Mouse (Mus musculus): ENCODE measurements around the gene Fbxo7. TPM values are rescaled to one million over a fixed set of nuclear protein-coding genes. Genes with fewer than 3 reads are reported as not detected.
A peak's percentile ranks its signal among the peaks of the same experiment; 100 is the strongest.

The Fbxo7 gene
- polyA plus RNA-seq, 1 experiment from 2014 or later, result 13.3 TPM

DNA sequence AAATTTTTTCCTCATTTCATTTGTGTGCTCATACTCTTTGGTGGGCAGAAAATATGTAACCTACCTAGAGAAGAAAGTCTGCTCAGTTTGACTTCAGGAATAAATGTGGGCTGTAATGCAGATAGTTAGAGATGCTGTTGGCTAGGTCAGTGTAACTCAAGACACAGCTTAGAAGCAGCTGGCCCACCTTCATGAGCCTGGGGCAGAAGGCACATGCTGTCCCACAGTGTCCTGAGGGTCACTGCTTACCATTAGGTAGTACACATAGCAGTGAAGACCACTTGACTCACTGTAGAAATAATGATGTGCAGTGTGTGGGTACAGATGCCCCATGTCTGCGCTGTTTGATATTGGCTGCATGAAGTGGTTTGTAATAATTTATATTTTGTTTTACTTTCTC, 24.6 kb downstream of the Fbxo7 start:
- H3K27me3 ChIP-seq, result no peaks in the 10 kb centered on the region
- no peak overlapping the region for H3K27ac ChIP-seq
- H3K4me3 ChIP-seq, result no peak overlapping the region
- peaks cover 17% of the 10 kb centered on the region; the same call in 1 of the 2 replicates for H3K36me3 ChIP-seq (ENCODE audit: poor library complexity, severe bottlenecking)
- WGBS, result 94% methylated on average over 1 of the region's 1 CpGs
- no peak for ATAC-seq
- no peaks in the 10 kb centered on the region for H3K4me1 ChIP-seq
- no peaks in the 10 kb centered on the region for H3K9me3 ChIP-seq (replicated peaks)
- H3K9ac ChIP-seq, result no peak overlapping the region
- H3K4me2 ChIP-seq, result no peak overlapping the region

DNA sequence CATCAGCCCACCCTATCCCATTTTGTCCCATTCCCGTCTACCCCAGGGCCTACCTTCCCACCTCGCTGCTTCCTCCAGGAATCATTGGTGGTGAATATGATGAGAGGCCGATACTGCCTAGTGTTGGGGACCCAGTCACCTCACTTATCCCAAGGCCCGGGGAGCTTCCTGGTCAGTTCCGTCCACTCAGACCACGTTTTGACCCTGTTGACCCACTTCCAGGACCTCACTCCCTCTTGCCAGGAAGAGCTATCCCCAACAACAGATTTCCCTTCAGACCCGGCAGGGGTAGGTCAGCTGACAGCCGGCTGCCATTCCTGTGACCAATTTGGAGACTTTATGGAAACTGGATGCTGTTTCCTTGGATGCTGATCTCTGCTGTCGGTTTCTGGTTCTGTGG, 26.0 kb downstream of the Fbxo7 start:
- H3K27ac ChIP-seq, result no peak overlapping the region
- peaks cover 16% of the 10 kb centered on the region; the same call in 1 of the 2 replicates for H3K36me3 ChIP-seq (ENCODE audit: poor library complexity, severe bottlenecking)
- H3K4me1 ChIP-seq, result no peaks in the 10 kb centered on the region
- no peaks in the 10 kb centered on the region for H3K9me3 ChIP-seq (replicated peaks)
- no peak overlapping the region for H3K4me2 ChIP-seq
- no peaks in the 10 kb centered on the region for H3K27me3 ChIP-seq
- H3K4me3 ChIP-seq, result no peak overlapping the region
- 91% methylated on average over 9 of the region's 9 CpGs for WGBS
- ATAC-seq, result no peak
- no peak overlapping the region for H3K9ac ChIP-seq

DNA sequence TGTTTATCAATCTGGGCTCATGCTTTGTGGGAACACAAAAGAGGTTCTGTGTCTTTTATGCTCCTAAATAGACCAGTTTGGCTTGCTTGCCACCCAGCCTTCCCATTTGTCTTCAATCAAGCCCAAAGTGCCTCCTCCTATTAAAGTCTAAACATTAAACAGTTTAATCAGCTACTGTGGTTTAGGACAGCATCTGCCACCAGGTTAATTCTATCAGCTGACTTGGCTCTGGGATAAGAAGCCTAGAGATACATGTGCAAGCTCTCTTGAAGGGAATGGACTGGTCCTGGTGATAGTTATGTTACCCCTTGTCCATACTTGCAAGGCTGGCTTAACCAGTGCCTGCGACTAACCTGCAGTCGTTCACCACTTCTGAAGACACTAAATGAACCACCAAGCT, 28.8 kb downstream of the Fbxo7 start:
- Histone ChIP-seq H3K4me1 (no peaks in the 10 kb centered on the region), H3K36me3 (ENCODE audit: poor library complexity, severe bottlenecking) (peaks cover 17% of the 10 kb centered on the region), H3K27me3 (no peaks in the 10 kb centered on the region), H3K27ac (no peak overlapping the region), H3K4me3 (no peak overlapping the region), H3K4me2 (no peak overlapping the region), H3K9me3 (replicated peaks) (no peaks in the 10 kb centered on the region), H3K9ac (no peak overlapping the region)
- no peak for ATAC-seq
- WGBS, result 82% methylated on average over 2 of the region's 2 CpGs

DNA sequence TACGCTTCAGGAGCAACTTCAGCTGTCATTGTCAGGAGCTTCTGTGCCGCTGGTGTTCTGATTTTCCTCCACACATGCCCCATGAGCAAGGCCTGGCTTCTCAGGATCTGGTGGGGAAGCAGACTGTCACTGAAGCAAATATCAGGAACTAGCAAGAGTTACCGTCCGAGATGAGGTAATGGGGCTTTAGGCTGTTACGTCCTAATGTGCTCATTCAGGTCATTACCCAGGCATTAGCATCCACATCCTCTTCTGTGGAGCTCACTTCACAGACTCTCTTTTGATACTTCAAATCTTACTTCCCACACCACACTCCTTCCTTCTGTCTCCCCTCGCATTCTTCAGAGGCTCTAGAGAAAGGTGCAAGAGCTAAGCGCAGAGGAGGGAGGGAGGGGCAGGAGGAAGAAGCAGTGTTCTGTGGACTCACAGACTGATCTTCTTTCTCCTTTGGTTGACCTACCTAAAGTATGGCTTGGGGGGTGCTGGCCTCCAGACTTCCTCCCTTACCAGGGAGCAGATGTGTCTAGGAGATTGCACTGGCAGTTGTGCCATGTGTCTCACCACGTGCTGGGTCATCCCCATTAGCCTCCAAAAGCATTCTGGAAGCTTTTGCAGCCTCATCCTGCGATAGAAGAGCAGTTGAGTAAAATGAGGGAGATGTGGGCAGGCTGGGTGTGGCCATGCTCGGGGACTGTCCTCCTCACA, 31.2 kb downstream of the Fbxo7 start:
- H3K27me3 ChIP-seq, result no peaks in the 10 kb centered on the region
- no peak overlapping the region for H3K4me3 ChIP-seq
- no peaks in the 10 kb centered on the region for H3K4me1 ChIP-seq
- WGBS, result 83% methylated on average over 10 of the region's 10 CpGs
- no peak overlapping the region for H3K4me2 ChIP-seq
- ATAC-seq, result no peak
- H3K36me3 ChIP-seq (ENCODE audit: poor library complexity, severe bottlenecking), result peaks cover 26% of the 10 kb centered on the region
- no peak overlapping the region for H3K27ac ChIP-seq
- H3K9me3 ChIP-seq (replicated peaks), result no peaks in the 10 kb centered on the region
- no peak overlapping the region for H3K9ac ChIP-seq

DNA sequence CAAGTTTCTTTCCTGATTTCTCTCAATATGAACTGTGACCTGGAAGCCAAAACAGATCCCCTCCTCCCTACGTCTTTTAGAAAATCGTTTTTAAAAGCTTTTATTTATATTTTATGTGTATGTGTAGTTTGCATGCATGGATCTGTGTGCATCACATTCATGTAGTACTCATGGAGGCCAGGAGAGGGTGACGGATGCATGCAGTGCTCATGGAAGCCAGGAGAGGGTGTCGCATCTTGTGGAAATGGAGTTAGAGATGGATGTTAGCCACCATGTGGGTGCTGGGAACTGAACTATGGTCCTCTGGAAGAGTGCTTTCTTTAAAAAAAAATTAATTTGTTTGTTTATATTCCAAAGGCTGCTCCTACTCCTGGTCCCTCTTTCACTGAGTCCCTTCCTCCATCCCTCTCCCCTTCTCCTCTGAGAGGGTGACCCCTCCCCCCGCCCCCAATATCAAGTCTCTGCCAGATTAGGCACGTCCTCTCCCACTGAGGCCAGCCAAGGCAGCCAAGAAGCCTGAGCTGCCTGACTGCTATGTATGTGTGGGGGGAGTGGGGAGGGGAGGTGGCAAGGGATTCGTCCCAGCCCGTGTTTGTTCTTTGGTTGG, 34.6 kb downstream of the Fbxo7 start:
- no peak overlapping the region for H3K27ac ChIP-seq
- H3K4me1 ChIP-seq, result no peaks in the 10 kb centered on the region
- no peak overlapping the region for H3K4me2 ChIP-seq
- WGBS, result 84% methylated on average over 8 of the region's 8 CpGs
- no peaks in the 10 kb centered on the region for H3K9me3 ChIP-seq (replicated peaks)
- no peak overlapping the region for H3K9ac ChIP-seq
- no peak for ATAC-seq
- no peak overlapping the region for H3K4me3 ChIP-seq
- no peaks in the 10 kb centered on the region for H3K27me3 ChIP-seq
- H3K36me3 ChIP-seq (ENCODE audit: poor library complexity, severe bottlenecking), result peaks cover 21% of the 10 kb centered on the region

DNA sequence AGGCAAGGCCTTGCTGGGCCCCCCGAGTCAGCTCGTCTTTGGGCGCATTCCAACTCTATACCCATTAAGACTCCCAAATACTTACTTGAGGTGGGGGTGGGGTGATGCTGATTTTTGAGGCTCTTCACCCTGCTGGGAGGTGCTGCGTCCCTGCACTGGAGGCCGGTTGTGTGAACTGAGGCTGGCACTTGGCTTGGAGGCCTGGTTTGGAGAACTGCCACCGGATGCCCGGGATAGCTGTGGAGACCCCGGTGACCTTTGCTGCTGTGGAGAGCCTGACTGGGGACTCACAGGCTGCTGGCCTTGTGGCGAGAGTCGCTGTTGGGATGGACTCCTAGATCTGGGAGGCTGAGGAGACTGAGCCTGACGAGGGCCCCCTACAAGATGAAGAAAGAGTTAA, 35.5 kb downstream of the Fbxo7 start:
- Histone ChIP-seq H3K9ac (no peak overlapping the region), H3K4me2 (no peak overlapping the region), H3K4me1 (no peaks in the 10 kb centered on the region), H3K4me3 (no peak overlapping the region), H3K27me3 (no peaks in the 10 kb centered on the region), H3K9me3 (replicated peaks) (no peaks in the 10 kb centered on the region), H3K27ac (no peak overlapping the region), H3K36me3 (ENCODE audit: poor library complexity, severe bottlenecking) (peaks cover 21% of the 10 kb centered on the region)
- no peak for ATAC-seq
- 92% methylated on average over 11 of the region's 11 CpGs for WGBS

DNA sequence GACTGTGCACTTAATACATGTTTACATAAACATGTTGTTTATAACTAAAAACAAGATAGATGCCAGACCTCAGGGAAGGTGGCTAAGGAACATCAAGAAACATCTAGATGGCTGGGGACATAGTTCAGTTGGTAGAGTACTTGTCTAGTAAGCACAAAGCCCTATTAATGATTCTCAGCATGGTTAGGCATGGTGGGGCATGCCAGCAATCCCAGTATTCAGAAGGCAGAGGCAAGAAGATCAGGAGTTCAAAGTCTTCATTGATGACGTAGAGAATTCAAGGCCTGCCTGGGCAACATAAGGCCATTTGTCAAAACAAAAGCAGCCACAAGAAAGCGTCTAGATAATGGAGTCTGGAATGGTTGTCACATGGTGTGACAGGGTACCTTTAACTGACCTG, 35.9 kb downstream of the Fbxo7 start:
- H3K27me3 ChIP-seq, result no peaks in the 10 kb centered on the region
- H3K9me3 ChIP-seq (replicated peaks), result no peaks in the 10 kb centered on the region
- no peak overlapping the region for H3K9ac ChIP-seq
- 57% methylated on average over 2 of the region's 2 CpGs for WGBS
- H3K4me2 ChIP-seq, result no peak overlapping the region
- H3K4me3 ChIP-seq, result no peak overlapping the region
- peaks cover 21% of the 10 kb centered on the region for H3K36me3 ChIP-seq (ENCODE audit: poor library complexity, severe bottlenecking)
- no peak overlapping the region for H3K27ac ChIP-seq
- ATAC-seq, result no peak
- no peaks in the 10 kb centered on the region for H3K4me1 ChIP-seq

DNA sequence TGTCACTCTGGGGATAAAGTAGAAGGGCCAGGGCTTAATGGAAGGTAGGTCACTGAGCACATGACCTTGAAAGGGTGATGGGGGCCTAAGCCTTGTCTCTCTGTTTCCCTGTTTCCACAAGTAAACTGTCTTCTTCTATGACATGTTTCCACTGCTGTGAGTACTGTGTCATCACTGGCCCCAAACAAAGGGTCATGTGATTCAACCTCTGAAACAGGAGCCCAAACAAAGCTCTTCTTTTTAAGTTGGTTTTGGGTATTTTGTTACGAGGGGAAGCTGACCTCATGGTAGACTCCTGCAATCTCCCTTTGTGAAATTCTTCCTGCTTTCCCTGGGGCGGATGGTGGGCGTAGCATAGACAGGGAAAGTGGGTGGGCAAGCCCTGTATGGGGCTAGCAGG, 38.5 kb downstream of the Fbxo7 start:
- Histone ChIP-seq H3K4me2 (no peak overlapping the region), H3K27me3 (no peaks in the 10 kb centered on the region), H3K4me3 (no peak overlapping the region), H3K36me3 (ENCODE audit: poor library complexity, severe bottlenecking) (peaks cover 19% of the 10 kb centered on the region), H3K27ac (no peak overlapping the region), H3K9ac (no peak overlapping the region), H3K4me1 (no peaks in the 10 kb centered on the region), H3K9me3 (replicated peaks) (no peaks in the 10 kb centered on the region)
- 40% methylated on average over 3 of the region's 3 CpGs for WGBS
- no peak for ATAC-seq

DNA sequence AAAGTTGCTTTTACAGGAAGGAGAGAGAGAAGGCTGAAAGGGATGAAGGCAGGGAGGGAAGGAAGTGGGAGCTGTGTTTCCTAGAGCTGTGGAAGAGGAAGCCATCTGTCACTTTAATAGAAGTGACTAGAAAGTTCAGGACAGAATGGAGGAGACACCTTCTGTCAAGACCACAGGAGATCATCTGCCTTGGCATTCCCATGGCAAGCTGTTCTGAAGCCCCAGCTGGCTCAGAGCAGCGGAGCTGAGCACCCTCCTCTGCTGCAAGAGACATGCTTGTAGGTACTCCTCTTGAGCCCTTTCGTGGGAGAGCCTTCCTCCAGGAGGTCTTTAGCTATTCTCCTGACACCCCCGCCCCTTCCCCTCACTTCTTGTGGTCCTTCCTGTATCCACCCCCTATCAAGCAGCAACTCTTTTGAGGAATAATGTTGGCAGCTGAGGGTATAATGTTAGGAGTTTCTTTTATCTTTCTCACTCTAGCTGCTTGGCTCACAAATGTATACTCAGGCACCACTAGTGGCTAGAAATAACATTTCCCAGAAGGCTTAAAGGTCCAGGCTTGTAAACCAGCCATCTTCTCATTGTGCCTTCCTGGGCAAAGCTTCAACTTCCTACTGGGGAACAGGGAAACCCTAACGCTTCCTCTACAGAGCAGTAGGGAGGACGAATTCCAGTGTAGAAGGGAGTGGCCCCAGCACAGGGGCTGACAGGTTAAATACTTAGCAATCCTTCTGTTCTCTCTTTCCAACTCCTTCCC, 40.7 kb downstream of the Fbxo7 start:
- H3K27me3 ChIP-seq, result no peaks in the 10 kb centered on the region
- WGBS, result 66% methylated on average over 5 of the region's 5 CpGs
- no peak for ATAC-seq

DNA sequence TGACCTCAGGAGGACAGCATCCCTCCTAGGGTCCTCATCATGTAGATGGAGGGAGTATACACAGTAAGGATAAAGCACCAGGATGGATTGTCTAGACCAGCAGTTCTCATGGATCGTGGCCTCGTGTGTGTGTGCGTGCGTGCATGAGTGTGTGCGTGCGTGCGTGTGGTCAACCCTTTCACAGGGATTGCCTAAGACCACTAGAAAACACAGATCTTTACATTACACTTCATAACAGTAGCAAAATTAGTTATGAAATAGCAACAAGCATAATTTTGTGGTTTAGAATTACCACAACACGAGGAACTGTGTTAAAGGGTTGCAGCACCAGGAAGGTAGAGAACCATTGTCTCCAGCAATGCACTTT, 41.2 kb downstream of the Fbxo7 start:
- Histone ChIP-seq H3K27me3 (no peaks in the 10 kb centered on the region), H3K36me3 (ENCODE audit: poor library complexity, severe bottlenecking) (no peaks in the 10 kb centered on the region), H3K4me2 (no peak overlapping the region), H3K4me1 (no peaks in the 10 kb centered on the region), H3K9ac (no peak overlapping the region), H3K27ac (no peak overlapping the region), H3K4me3 (no peak overlapping the region), H3K9me3 (replicated peaks) (no peaks in the 10 kb centered on the region)
- ATAC-seq, result no peak
- 96% methylated on average over 8 of the region's 8 CpGs for WGBS

More for the DNA sequence above, 40.7 kb downstream of the Fbxo7 start:
- Histone ChIP-seq H3K27ac (no peak overlapping the region), H3K4me2 (no peak overlapping the region), H3K4me1 (no peaks in the 10 kb centered on the region), H3K9me3 (replicated peaks) (no peaks in the 10 kb centered on the region), H3K4me3 (no peak overlapping the region), H3K36me3 (ENCODE audit: poor library complexity, severe bottlenecking) (no peaks in the 10 kb centered on the region), H3K9ac (no peak overlapping the region)

DNA sequence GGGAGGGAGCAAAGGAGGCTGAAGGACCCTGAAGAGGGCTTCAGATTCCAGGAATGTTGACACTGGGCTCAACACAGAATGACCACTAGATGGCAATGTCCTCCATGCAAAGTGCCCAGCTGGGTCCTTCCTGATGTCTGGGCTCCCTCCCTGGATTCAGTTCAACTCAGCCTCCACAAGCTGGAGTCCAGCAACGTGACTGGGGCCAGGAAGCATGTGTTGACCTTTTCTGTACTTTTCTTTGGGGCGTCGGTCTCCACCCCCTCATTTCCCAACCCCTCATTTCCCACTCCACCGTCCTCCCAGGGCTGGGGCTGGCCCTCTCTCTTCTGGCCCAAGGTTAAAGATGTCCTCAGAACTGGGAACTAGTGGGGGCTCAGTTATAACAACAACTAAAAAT, 43.2 kb downstream of the Fbxo7 start:
- no peaks in the 10 kb centered on the region for H3K9me3 ChIP-seq (replicated peaks)
- no peak overlapping the region for H3K4me3 ChIP-seq
- 11% methylated on average over 4 of the region's 4 CpGs for WGBS
- H3K36me3 ChIP-seq (ENCODE audit: poor library complexity, severe bottlenecking), result no peaks in the 10 kb centered on the region
- H3K4me2 ChIP-seq, result no peak overlapping the region
- H3K27ac ChIP-seq, result no peak overlapping the region
- no peak overlapping the region for H3K9ac ChIP-seq
- H3K4me1 ChIP-seq, result peaks cover 9% of the 10 kb centered on the region
- no peaks in the 10 kb centered on the region for H3K27me3 ChIP-seq
- ATAC-seq, result peak; percentile 85

DNA sequence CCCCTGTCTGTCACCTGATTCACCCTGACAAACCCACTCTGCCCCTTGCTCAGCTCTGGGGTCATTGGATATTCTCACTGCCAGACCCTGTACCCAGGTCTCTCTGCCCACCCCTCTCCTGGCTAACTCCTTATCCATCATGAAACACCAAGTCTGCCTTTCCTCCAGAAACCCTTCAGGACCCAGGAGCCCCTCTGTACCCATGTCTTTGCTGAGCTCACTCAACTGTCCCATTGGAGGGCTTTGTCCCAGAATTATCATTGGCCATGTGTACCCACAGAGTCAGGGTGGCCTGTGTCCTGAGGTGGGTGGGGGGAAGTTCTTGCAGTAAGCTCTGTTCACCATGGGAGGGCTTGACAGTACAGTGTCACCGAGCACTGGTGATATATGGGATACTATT, 43.9 kb downstream of the Fbxo7 start:
- Histone ChIP-seq H3K9me3 (replicated peaks) (no peaks in the 10 kb centered on the region), H3K36me3 (ENCODE audit: poor library complexity, severe bottlenecking) (no peaks in the 10 kb centered on the region), H3K9ac (no peak overlapping the region), H3K27ac (no peak overlapping the region), H3K4me1 (peaks cover 9% of the 10 kb centered on the region), H3K4me2 (no peak overlapping the region), H3K27me3 (no peaks in the 10 kb centered on the region), H3K4me3 (no peak overlapping the region)
- ATAC-seq, result no peak
- WGBS, result 86% methylated on average over 1 of the region's 1 CpGs
